Mouse (Mus musculus) embryonic facial prominence, embryonic 14.5 days (tissue): ENCODE results near the gene Atox1. TPM values are rescaled to one million over a fixed set of nuclear protein-coding genes. Genes with fewer than 3 reads are reported as not detected.

Experiments
- ATAC-seq: fragments of 200-750 bp; cut with Nextera tagmentation; 2 replicates; pipeline ENCODE4 v1.8.0; 2017; ENCODE audit warnings: low read depth, moderate number of reproducible peaks, moderate TSS enrichment
- DNase-seq: peaks from one replicate; pipeline ENCODE4 v3.0.0-alpha.2; 2015; ENCODE audit warnings: low spot score
- H3K27ac ChIP-seq: fragments of 300-500 bp; sonication (generic); replicated peaks from 2 replicates; pipeline ENCODE4 v1.5.1; 2014; ENCODE audit warnings: low read depth, mild to moderate bottlenecking, low read length, moderate library complexity
- H3K27me3 ChIP-seq: fragments of 300-500 bp; sonication (generic); replicated peaks from 2 replicates; pipeline ENCODE4 v1.6.1; 2014; ENCODE audit warnings: low read length; ENCODE audit not compliant: control insufficient read depth, insufficient read depth
- H3K36me3 ChIP-seq: fragments of 300-500 bp; sonication (generic); 2 replicates; pipeline ENCODE4 v1.6.1; 2014; ENCODE audit warnings: low read length, mixed read lengths; ENCODE audit not compliant: control insufficient read depth, insufficient read depth
- H3K4me1 ChIP-seq: fragments of 300-500 bp; sonication (generic); 2 replicates; pipeline ENCODE4 v1.6.1; 2014; ENCODE audit warnings: antibody characterized with exemption, low read length; ENCODE audit not compliant: control insufficient read depth, insufficient read depth
- H3K4me2 ChIP-seq: fragments of 300-500 bp; sonication (generic); 2 replicates; pipeline ENCODE4 v1.6.1; 2014; ENCODE audit warnings: low read depth, mild to moderate bottlenecking, low read length, moderate library complexity, mixed read lengths
- H3K4me3 ChIP-seq: fragments of 300-500 bp; sonication (generic); 2 replicates; pipeline ENCODE4 v1.5.1; 2014; ENCODE audit warnings: low read depth, mild to moderate bottlenecking, low read length
- H3K9ac ChIP-seq: fragments of 300-500 bp; sonication (generic); 2 replicates; pipeline ENCODE4 v1.6.1; 2014; ENCODE audit warnings: low read depth, mild to moderate bottlenecking, low read length, moderate library complexity, mixed read lengths
- H3K9me3 ChIP-seq: fragments of 300-500 bp; sonication (generic); 2 replicates; pipeline ENCODE4 v1.6.1; 2016; ENCODE audit warnings: low read length; ENCODE audit not compliant: control insufficient read depth
- WGBS: fragments of 180-500 bp; shearing (Covaris S2); extraction: QIAGEN DNeasy Blood & Tissue Kit; methylation state at CpG from one replicate; pipeline ENCODE4 v1.1.7; 2014; 5-methylcytosine and 5-hydroxymethylcytosine counted together
- polyA plus RNA-seq: library from polyadenylated mRNA; unstranded; fragments of >200 nt; fragmentation: Nextera tagmentation; extraction: Ambion mirVana; gene quantifications from 2 replicates; pipeline ENCODE4 v1.2.1, GENCODE M21; 2014

Atox1 gene
- polyA plus RNA-seq, 1 experiment from 2014 or later, result 416 TPM

DNA sequence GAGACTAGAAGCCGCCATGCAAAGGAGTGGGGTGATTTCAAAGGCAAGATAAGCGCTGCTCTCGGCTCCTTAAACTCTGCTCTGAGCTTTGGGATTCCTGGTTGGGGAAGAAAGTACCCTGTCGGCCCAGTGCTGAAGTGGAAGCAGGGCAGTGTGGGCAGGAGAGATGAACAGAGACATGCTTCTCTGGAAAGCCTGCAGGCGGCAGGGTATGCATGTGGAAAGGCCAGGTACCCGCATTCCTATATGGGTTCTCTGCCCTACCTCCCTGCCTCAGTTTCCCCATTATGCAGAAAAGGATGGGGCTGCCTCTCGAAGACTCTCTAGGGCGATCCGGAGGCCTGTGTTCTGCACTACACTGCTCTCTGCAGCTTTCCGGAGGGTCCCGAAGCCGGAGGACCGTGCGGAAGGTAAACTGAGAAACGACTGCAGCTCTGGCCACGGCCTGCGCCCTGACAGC lies 450 bp downstream of the Atox1 start:
- no peaks in the 10 kb centered on the region for H3K27me3 ChIP-seq
- peaks cover 9% of the 10 kb centered on the region for H3K4me1 ChIP-seq
- H3K9ac ChIP-seq, result peak overlapping the region; percentile 73
- ATAC-seq (peak; percentile 51), DNase-seq (peak; percentile 15)
- H3K27ac ChIP-seq, result peak overlapping the region; percentile 75
- H3K9me3 ChIP-seq, result no peaks in the 10 kb centered on the region
- no peaks in the 10 kb centered on the region for H3K36me3 ChIP-seq
- peak overlapping the region; percentile 80 for H3K4me3 ChIP-seq
- peak overlapping the region; percentile 86 for H3K4me2 ChIP-seq
- under 1% methylated on average over 13 of the region's 17 CpGs for WGBS

- DNase-seq (peak; percentile 67), ATAC-seq (peak; percentile 11; the same call in 1 of the 2 replicates)
- no peaks in the 10 kb centered on the region for H3K36me3 ChIP-seq
- no peaks in the 10 kb centered on the region for H3K9me3 ChIP-seq
- peaks cover 9% of the 10 kb centered on the region for H3K4me1 ChIP-seq
- H3K27ac ChIP-seq, result peak overlapping the region; percentile 75
- peak overlapping the region; percentile 80 for H3K4me3 ChIP-seq
- peak overlapping the region; percentile 86 for H3K4me2 ChIP-seq
- 26% methylated on average over 3 of the region's 3 CpGs for WGBS
- no peaks in the 10 kb centered on the region for H3K27me3 ChIP-seq
- peak overlapping the region; percentile 73 for H3K9ac ChIP-seq
Observed at GRCm38 (mm10) chr11:55459850-55460558, 1.0 kb downstream of the Atox1 start.

GRCm38 (mm10) chr11:55458501-55458900 lies 2.5 kb downstream of the Atox1 start:
- 46% methylated on average over 4 of the region's 4 CpGs for WGBS

DNA sequence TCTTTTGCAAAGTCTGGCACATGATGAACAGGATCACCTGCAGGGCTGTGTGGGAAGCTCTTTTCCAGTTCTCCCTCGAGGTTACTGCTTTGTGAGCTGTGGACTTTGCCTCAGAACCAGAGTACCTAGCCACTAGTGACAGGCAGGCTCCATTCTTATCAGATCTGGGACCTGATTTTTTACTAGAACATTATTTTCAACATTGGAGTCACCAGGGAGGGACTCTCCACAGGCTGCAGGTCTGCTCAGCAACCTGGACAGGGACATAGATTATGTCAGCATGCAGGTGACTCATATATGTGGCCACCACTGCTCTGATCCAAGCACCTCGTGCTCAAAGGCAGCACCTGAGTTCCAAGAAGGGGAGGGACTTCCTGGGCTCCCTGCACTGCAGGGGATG lies 5.9 kb downstream of the Atox1 start:
- ATAC-seq, result no peak
- Histone ChIP-seq H3K4me3 (no peak overlapping the region), H3K9me3 (no peaks in the 10 kb centered on the region), H3K4me2 (no peak overlapping the region), H3K27me3 (no peaks in the 10 kb centered on the region), H3K36me3 (peaks cover 26% of the 10 kb centered on the region), H3K4me1 (peaks cover 6% of the 10 kb centered on the region), H3K27ac (no peak overlapping the region), H3K9ac (no peak overlapping the region)
- no peak for DNase-seq
- WGBS, result 84% methylated on average over 2 of the region's 2 CpGs

More at GRCm38 (mm10) chr11:55458501-55458900, 2.5 kb downstream of the Atox1 start:
- no peak overlapping the region for H3K4me3 ChIP-seq
- no peaks in the 10 kb centered on the region for H3K9me3 ChIP-seq
- no peak for ATAC-seq
- H3K36me3 ChIP-seq, result peaks cover 10% of the 10 kb centered on the region
- H3K9ac ChIP-seq, result no peak overlapping the region
- no peak overlapping the region for H3K4me2 ChIP-seq
- peaks cover 9% of the 10 kb centered on the region for H3K4me1 ChIP-seq
- no peaks in the 10 kb centered on the region for H3K27me3 ChIP-seq
- DNase-seq, result no peak
- H3K27ac ChIP-seq, result no peak overlapping the region

DNA sequence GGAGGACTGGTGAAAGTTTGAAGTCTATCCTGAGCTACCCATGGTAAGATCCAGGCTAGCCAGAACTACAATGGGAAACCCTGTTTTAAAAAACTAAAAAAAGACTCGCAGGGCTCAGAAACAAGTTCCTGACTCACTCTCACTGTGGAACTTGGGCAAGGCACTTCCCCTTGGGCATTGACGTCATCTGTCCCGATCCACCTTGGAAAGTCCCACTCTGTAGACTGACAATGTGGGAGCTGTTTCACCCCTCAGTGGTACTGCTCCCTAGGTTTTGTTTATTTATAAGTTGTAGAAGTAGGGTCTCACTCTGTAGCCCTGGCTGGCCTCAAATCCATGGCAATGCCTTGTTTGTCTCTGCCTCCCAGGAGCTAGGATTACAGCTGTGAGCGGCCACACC lies 7.4 kb downstream of the Atox1 start:
- WGBS, result 78% methylated on average over 4 of the region's 4 CpGs
- H3K9me3 ChIP-seq, result no peaks in the 10 kb centered on the region
- ATAC-seq, result no peak
- peaks cover 41% of the 10 kb centered on the region for H3K36me3 ChIP-seq
- H3K9ac ChIP-seq, result no peak overlapping the region
- no peaks in the 10 kb centered on the region for H3K4me1 ChIP-seq
- no peak overlapping the region for H3K4me3 ChIP-seq
- no peaks in the 10 kb centered on the region for H3K27me3 ChIP-seq
- H3K4me2 ChIP-seq, result no peak overlapping the region
- H3K27ac ChIP-seq, result no peak overlapping the region
- no peak for DNase-seq

- Histone ChIP-seq H3K27ac (no peak overlapping the region), H3K36me3 (peaks cover 48% of the 10 kb centered on the region), H3K9ac (no peak overlapping the region), H3K27me3 (no peaks in the 10 kb centered on the region), H3K4me1 (no peaks in the 10 kb centered on the region), H3K9me3 (no peaks in the 10 kb centered on the region), H3K4me3 (no peak overlapping the region), H3K4me2 (no peak overlapping the region)
- no peak for DNase-seq
- no peak for ATAC-seq
- 82% methylated on average over 4 of the region's 4 CpGs for WGBS
Observed at GRCm38 (mm10) chr11:55450311-55450710, 10.7 kb downstream of the Atox1 start.

GRCm38 (mm10) chr11:55449531-55449930 lies 11.5 kb downstream of the Atox1 start:
- peak overlapping the region; percentile 15; the same call in 1 of the 2 replicates for H3K27ac ChIP-seq
- 0 out of 2 replicates have a peak, but pooled peaks cover 2% of the 10 kb centered on the region for H3K4me1 ChIP-seq
- DNase-seq, result no peak
- H3K4me3 ChIP-seq, result no peak overlapping the region
- H3K9me3 ChIP-seq, result no peaks in the 10 kb centered on the region
- no peaks in the 10 kb centered on the region for H3K27me3 ChIP-seq
- H3K4me2 ChIP-seq, result no peak overlapping the region
- H3K36me3 ChIP-seq, result peaks cover 48% of the 10 kb centered on the region
- no peak for ATAC-seq
- WGBS, result 69% methylated on average over 7 of the region's 7 CpGs
- no peak overlapping the region for H3K9ac ChIP-seq

GRCm38 (mm10) chr11:55446579-55446978 lies 14.5 kb downstream of the Atox1 start:
- Histone ChIP-seq H3K4me2 (no peak overlapping the region), H3K9me3 (no peaks in the 10 kb centered on the region), H3K4me1 (0 out of 2 replicates have a peak, but pooled peaks cover 3% of the 10 kb centered on the region), H3K27me3 (no peaks in the 10 kb centered on the region), H3K36me3 (peaks cover 29% of the 10 kb centered on the region), H3K27ac (no peak overlapping the region), H3K4me3 (no peak overlapping the region), H3K9ac (no peak overlapping the region)
- peak; percentile 91 for DNase-seq
- ATAC-seq, result peak; percentile 87
- WGBS, result 14% methylated on average over 4 of the region's 4 CpGs

- Histone ChIP-seq H3K9ac (no peak overlapping the region), H3K27ac (no peak overlapping the region), H3K4me1 (0 out of 2 replicates have a peak, but pooled peaks cover 3% of the 10 kb centered on the region), H3K9me3 (no peaks in the 10 kb centered on the region), H3K36me3 (peaks cover 18% of the 10 kb centered on the region), H3K4me3 (no peak overlapping the region), H3K27me3 (no peaks in the 10 kb centered on the region), H3K4me2 (no peak overlapping the region)
- WGBS, result 0% methylated on average over 1 of the region's 1 CpGs
- ATAC-seq, result peak; percentile 54
- DNase-seq, result peak; percentile 95
Observed at GRCm38 (mm10) chr11:55444772-55445171, 16.3 kb downstream of the Atox1 start.
